17 mouse cellular contexts compared by ENCODE assay signal in genomic region chr10:109249781-109250180, GRCm38 (mm10).
"Had no signal": no experiment of that assay in that cellular context is flagged by ENCODE, and none has a peak within 500 bp of the region (broad histone marks: within the 10 kb centered on the region; RNA-seq: fewer than 3 reads in every experiment).

No protein-coding gene starts in this region.

- H3K9ac ChIP-seq: liver, postnatal 0 days; lung, embryonic 15.5 days; midbrain, embryonic 13.5 days; midbrain, embryonic 15.5 days; stomach, embryonic 15.5 days had no signal

- H3K36me3 ChIP-seq: lung, embryonic 15.5 days; midbrain, embryonic 13.5 days; midbrain, embryonic 15.5 days; stomach, embryonic 15.5 days had no signal

- H3K4me2 ChIP-seq: lung, embryonic 15.5 days; midbrain, embryonic 11.5 days; midbrain, embryonic 13.5 days; midbrain, embryonic 15.5 days; stomach, embryonic 15.5 days had no signal

- DNase-seq: liver, postnatal 0 days; lung, adult 2 months; lung, postnatal 14 days; lung, postnatal 36 days; right cerebral cortex, postnatal 14 days; thymus, adult 2 months; thymus, postnatal 25 days; thymus, postnatal 4 days had no signal

- H3K27ac ChIP-seq: lung, embryonic 15.5 days; macrophage; midbrain, embryonic 13.5 days; midbrain, embryonic 15.5 days; stomach, embryonic 15.5 days; stomach, postnatal 0 days had no signal

- ATAC-seq: liver, postnatal 0 days; lung, postnatal 0 days; midbrain, embryonic 13.5 days; midbrain, embryonic 15.5 days had no signal

- H3K4me3 ChIP-seq: lung, embryonic 15.5 days; megakaryocyte, embryonic 14.5 days; midbrain, embryonic 13.5 days; midbrain, embryonic 15.5 days; stomach, embryonic 15.5 days had no signal

- H3K9me3 ChIP-seq: lung, embryonic 15.5 days; midbrain, embryonic 13.5 days; midbrain, embryonic 15.5 days; stomach, embryonic 15.5 days had no signal

- H3K27me3 ChIP-seq: lung, embryonic 15.5 days; megakaryocyte, embryonic 14.5 days; midbrain, embryonic 13.5 days; midbrain, embryonic 15.5 days; stomach, embryonic 15.5 days had no signal

- H3K4me1 ChIP-seq: lung, embryonic 15.5 days; megakaryocyte, embryonic 14.5 days; midbrain, embryonic 13.5 days; midbrain, embryonic 15.5 days; stomach, embryonic 15.5 days had no signal
